Mouse (Mus musculus): ENCODE measurements around the gene Boc.
"Not testable (repeated sequence)": the region's sequence is repeated elsewhere in the genome, so short reads cannot be mapped to it uniquely, and the experiment has no call there.

Boc gene

DNA sequence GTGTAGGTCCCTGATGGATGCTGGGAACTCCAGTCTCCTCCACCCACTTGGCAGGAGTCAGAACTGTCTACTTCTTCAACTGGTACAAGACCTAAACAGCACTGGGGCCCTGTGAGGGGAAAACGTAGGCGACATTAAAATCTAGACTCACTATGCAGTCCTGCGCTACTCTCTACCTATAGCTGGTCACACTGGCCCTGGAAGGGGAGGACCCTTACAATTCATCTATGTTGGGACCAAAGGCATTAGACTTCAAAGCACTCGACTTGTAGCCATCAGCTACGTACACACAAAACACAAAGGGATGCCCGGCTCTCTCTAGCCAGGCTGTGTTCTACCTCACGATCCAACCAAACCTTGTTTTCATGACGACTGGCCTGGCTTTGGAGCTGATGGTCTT lies 73.0 kb downstream of the Boc start:
- DNase-seq = no peak

DNA sequence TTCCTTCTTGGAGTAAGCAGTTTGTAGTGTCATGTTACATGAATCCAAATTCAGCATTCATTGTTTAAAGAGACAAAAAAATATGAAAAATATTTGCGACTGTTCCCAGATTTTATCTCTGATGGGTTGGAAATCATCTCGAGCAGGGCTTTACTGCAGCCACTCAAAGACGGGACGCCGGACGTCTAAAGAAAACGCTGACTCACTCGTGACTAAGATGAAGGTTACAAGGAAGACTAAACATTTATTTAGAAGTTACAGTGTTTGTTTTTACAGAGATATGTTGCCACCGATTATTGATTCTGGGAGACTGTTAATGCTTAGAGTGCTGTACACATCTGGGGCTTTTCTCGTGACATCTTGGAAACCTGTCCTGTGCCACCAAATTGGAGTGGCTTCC lies 73.9 kb downstream of the Boc start:
- no peak for DNase-seq

DNA sequence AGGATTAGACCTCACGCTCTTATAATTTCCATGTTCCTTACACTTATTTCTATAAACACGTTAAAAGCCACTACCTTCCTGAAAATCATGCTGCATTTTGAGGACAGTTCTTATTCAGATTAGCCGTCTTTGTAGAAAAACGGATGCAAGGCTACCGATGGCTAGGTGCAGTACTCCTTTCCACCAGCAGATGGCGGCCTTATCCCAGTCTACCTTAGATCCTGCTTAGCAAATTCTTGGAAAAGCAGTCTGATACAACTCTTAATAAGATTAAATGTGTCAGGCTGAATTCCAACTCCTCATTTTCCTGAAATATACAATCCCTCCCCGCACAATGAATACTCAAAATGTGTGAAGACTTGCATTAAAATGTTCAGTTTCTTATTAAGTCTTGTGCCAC lies 74.6 kb downstream of the Boc start:
- no peak for DNase-seq

DNA sequence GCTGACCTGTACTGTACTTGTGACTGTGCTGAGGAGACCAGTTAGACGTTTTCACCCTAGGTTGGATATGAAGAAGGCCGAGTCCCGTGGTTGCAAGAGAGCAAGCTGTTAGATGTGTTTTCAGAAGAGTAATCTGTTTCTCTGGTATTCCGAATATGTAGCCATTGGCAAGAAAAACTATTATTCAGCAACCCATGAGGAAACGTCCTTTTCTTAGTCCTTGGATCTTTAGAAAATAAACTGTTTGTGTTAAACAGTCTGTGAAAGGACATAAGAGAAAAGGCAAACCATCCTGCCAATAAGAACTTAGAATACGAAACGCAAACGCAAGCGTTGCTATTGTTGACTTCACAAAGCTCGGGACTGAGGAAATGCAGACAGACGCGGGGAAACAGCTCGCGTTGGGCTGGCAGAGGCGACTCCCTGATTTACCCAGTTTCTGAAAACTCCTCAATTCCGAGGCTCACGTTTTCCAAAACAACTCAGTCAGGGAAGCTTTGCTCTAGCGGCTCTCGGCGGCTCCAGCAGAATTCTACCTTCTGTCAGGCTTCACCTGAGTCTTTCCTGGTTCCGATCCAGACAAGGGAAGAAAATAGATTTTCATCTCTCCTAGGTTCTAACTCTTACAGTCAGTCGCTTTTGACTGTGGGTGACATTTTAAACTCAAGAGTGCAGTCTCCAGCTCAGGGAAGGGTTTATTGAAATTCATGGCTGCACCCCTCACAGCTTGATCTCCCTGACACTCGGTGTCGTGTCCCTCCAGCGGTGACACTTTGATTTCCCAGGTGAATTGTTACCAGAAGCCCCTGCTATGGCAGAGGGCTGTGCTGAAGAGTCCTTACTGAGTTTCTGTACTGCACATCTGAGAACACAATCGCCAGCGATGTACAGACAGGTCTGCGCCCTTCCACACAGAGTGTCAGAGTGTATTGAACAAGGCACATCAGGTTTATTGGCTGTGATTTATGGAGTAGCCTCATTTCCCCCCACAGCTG lies 76.8 kb downstream of the Boc start:
- DNase-seq = no peak

DNA sequence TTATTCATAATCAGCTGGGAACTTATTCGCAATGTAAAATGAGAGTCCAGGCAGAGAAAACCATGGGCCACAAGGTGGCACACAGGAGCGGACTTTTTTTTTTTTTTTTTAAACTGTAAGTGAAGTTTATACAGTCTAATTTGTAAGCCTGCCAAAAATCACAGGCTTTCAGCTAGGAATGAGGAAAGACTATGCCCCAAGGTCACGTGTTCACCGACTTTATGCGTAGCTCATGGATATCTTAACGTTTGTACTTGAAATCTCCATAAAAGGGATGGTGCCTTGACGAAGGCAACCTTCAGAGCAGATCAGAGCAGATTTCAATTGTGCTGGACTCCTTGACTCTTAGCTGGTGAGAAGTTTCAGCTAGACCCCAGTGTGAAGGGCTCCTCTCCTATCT lies 78.1 kb downstream of the Boc start:
- no peak for DNase-seq

DNA sequence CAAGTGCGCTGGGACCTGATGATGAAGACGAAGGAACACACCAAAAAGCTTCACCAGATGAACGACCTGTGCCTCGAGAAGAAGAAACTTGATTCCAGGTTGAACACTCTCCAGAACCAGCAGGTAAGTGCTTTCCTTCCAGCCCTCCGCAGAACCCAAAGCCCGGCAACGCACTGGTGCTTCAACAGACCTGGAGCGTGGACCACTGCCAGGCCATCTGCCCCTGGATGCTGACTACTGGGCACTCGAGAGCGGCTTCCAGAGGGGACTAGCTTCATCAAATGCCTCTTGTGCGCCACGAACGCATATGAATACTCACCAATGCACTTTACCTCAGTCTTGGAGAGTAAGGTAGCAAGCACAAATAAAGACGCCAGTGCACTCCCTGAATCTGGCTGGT lies 78.8 kb downstream of the Boc start:
- DNase-seq = no peak

DNA sequence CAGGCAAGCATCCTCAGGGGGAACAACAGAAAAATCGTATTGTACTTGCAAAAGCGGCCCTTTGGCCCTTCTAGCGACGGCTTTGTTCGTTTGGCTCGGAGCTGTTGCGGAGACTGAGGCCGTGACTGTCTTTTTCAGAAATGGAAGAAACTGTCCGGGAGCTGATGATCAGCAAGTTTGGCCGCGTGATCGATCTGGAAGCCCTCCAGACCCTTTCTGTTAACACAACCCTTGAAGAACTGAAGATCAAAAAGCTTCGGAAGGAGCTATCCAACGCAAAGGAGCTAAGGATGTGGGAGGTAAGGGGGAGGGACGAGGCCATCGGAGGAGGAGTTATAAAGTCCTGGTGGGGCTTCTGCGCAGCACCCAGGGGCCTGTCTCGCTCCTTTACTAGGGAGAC lies 79.9 kb downstream of the Boc start:
- DNase-seq = no peak

DNA sequence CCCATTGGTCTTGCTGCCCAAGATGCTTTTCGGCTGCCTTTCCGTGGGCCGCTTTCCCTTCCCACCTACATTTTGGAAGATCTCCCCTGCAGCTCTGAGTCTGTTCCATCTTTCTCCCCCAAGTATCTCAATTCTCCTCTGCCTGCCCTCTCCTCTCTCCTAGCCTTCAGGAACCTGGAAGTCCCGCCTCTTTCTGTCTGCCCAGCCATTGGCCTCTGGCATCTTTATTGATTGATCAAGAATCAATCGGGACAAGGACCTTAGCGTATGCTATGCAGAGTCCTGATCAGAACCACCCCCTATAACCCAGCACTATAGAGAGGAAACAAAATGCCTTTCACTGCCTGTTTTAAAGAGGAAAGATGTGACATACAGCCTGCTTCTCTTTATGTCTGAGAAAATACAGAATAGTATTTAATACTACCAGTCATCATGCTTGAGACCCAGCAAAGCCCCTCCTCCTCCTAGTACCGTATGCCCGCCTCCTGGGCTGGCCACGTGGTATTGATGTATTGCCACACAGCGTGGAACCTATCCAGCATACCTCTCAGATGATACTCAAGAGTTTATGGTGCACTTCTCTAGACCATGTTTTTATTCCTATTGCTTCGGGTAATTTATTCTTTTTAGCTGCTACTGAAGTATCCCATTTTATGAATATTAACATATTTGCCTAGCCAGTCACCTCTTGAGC lies 82.9 kb downstream of the Boc start:
- no peak for DNase-seq

DNA sequence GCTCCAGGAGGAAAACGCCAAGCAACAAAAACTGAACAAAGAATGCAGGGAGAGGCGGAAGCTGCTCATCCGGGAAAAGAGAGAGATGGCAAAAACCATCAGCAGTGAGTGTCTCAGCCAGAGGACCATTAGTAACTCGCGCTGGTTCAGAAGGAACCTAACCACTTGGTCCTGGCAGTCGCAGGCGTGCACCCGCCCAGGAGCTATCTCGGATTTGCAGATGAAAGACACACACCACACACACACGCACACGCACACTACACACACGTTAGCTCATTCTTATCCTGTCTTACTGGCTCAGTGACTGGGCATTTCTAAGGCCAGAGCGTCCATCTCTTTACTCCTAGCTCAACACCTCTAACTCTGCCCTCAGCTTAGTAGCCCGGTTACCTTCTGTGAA lies 83.4 kb downstream of the Boc start:
- DNase-seq = no peak

DNA sequence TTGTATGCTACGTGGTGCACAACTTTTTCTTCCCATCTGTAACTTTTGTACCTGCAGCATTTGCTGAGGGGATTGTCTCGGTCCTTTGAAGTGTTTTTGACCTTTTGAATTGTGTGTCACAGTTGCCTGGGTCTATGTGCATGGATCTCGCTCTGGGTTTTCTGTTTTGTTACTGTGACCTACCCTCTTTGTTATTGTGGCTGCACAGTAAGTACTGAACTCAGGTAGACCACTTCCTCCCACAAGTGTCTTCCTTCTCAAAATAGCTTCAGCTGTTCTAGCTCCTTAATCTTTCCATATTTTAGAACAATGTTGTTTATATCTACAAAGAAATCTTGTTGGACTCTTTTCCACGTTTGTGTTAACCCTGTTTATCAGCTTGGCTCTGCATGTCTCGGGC lies 97.8 kb downstream of the Boc start:
- DNase-seq = no peak

DNA sequence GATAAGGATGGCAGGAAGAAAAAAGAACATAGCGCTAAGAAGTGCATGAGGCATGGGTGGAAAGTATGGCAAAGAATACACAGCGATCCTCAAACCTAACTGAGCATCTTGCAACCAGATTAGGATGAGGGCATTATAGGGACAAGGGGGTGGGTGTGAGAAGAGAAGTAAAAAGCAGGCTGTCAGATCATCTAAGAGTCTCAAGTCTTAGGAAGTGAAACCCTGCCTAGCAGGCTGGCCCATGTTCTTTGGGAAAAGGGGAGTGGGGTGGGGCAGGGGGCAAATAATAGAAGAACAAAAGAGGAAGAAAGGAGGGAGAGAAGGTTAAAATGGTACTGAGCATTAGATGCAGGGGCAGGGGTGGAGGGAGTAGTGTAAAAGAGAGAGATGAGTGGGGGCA lies 99.9 kb downstream of the Boc start:
- DNase-seq = no peak

DNA sequence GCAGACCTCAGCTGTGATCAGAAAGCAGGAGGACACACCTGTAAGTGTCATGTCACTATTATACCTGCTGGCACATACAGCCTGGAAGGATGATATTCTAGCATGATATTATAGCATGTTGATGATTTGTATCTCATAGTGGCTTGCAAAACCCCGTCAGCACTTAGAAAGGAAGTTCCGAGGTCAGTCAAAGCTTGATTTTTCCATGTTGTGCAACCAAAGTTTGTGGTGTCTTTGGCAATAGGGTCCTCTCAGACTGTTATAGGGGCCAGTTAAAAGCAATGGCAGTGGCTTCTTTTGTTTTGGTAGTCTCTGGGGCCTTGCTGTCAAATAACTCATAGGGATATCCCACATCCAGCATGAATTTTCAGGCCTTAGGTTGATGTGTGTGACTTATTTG lies 100.8 kb downstream of the Boc start:
- no peak for DNase-seq

DNA sequence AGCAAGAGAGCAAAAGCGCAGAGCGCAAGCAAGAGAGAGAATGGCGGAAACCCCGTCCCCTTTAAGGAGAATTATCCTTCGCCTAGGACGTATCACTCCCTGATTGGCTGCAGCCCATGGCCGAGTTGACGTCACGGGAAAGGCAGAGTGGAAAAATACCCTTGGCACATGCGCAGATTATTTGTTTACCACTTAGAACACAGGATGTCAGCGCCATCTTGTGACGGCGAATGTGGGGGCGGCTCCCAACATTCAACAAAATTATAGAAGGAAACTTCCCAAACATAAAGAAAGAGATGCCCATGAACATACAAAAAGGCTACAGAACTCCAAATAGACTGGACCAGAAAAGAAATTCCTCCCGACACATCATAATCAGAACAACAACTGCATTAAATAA lies 116.8 kb downstream of the Boc start:
- not testable (repeated sequence) for DNase-seq

DNA sequence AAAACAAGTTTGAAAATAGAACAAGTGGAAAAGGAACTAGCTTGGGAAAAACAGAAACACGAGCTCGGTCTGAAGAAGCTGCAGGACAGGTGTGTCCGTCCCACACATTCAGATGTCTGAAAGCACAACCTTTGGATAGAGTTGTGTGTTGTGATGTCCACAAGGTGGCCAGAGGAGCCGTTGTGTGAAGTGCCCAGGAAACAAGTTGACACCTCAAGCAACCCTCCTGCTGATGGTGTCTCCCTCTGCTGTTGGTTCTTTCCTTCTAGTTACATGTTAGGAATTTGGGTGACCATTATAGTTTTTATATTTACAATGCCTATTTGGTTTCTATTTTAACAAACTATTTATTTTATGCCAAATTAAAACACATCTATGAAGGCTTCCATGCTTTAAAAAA lies 123.2 kb downstream of the Boc start:
- DNase-seq = no peak

Data from thymus, adult 18-20 months (tissue).